Mouse (Mus musculus) MEL (cell line): ENCODE measurements at regions not wholly inside any gene's neighbourhood (a gene's known extent, or its start where the extent isn't known, plus 50 kb on each side); places are given as distances from the start of the nearest gene placed in this dataset.

Source experiments
- DNase-seq: peaks from one replicate; pipeline ENCODE4 v3.0.0; 2011; ENCODE audit warnings: low read depth, low spot score
- H3K27ac ChIP-seq: 2 replicates; pipeline ENCODE4 v1.5.1; 2012; ENCODE audit warnings: low read depth, mild to moderate bottlenecking, control low read depth, low read length, moderate library complexity; ENCODE audit not compliant: control insufficient read depth
- H3K27me3 ChIP-seq, 2 experiments: fragments of 150-350 bp in 1 of 2; sonication (generic) in 1 of 2; 2 replicates each; pipeline ENCODE4 v1.6.1; 2012; ENCODE audit warnings: low read length in 2 of 2, mild to moderate bottlenecking in 2 of 2, improper control_type of control experiment in 1 of 2, moderate library complexity in 1 of 2; ENCODE audit not compliant: insufficient read depth in 2 of 2, control insufficient read depth in 1 of 2
- H3K36me3 ChIP-seq, 2 experiments: 2 replicates each; pipeline ENCODE4 v1.6.1; 2012 to 2014; ENCODE audit warnings: low read length in 2 of 2, improper control_type of control experiment in 1 of 2, inconsistent platforms in 1 of 2, mild to moderate bottlenecking in 1 of 2; ENCODE audit not compliant: insufficient read depth in 2 of 2, control insufficient read depth in 1 of 2
- H3K4me1 ChIP-seq, 2 experiments: fragments of 150-350 bp in 1 of 2; sonication (generic) in 1 of 2; 2 replicates each; pipeline ENCODE4 v1.6.1; 2012; ENCODE audit warnings: low read length in 2 of 2, improper control_type of control experiment in 1 of 2, mild to moderate bottlenecking in 1 of 2; ENCODE audit not compliant: insufficient read depth in 2 of 2, control insufficient read depth in 1 of 2
- H3K4me3 ChIP-seq, 2 experiments: fragments of 150-350 bp in 1 of 2; sonication (generic) in 1 of 2; 2 replicates each; pipeline ENCODE4 v1.5.1; 2012; ENCODE audit warnings: low read depth in 2 of 2, low read length in 2 of 2, mild to moderate bottlenecking in 2 of 2, moderate library complexity in 2 of 2, control low read depth in 1 of 2, improper control_type of control experiment in 1 of 2; ENCODE audit not compliant: control insufficient read depth in 1 of 2, insufficient read depth in 1 of 2
- H3K79me2 ChIP-seq: 2 replicates; pipeline ENCODE4 v1.6.1; 2012; ENCODE audit warnings: mild to moderate bottlenecking, low read length, moderate library complexity; ENCODE audit not compliant: control insufficient read depth, poor library complexity, insufficient read depth
- H3K9ac ChIP-seq: 2 replicates; pipeline ENCODE4 v1.6.1; 2012; ENCODE audit warnings: low read depth, mild to moderate bottlenecking, control low read depth, low read length, moderate library complexity; ENCODE audit not compliant: control insufficient read depth, poor library complexity, severe bottlenecking
- H3K9me3 ChIP-seq: fragments of 150-350 bp; sonication (generic); replicated peaks from 2 replicates; pipeline ENCODE4 v1.6.1; 2012; ENCODE audit warnings: mild to moderate bottlenecking, low read length, improper control_type of control experiment, moderate library complexity; ENCODE audit not compliant: insufficient read depth
- CHD2 ChIP-seq: IDR thresholded peaks from 2 replicates; pipeline ENCODE4 v1.6.1; 2011; ENCODE audit warnings: low read length, improper control_type of control experiment
- ELF1 ChIP-seq: IDR thresholded peaks from 2 replicates; pipeline ENCODE4 v1.6.1; 2014; ENCODE audit warnings: low read depth, mild to moderate bottlenecking, inconsistent platforms, low read length, improper control_type of control experiment, moderate library complexity
- EP300 ChIP-seq, 2 experiments: IDR thresholded peaks; 2 replicates each; pipeline ENCODE4 v1.6.1; 2011; ENCODE audit warnings: improper control_type of control experiment in 2 of 2, low read length in 2 of 2, low read depth in 1 of 2, mild to moderate bottlenecking in 1 of 2
- ETS1 ChIP-seq: IDR thresholded peaks from 2 replicates; pipeline ENCODE4 v1.6.1; 2012; ENCODE audit warnings: low read depth, mild to moderate bottlenecking, inconsistent platforms, low read length, improper control_type of control experiment, moderate library complexity
- GATA1 ChIP-seq: IDR thresholded peaks from 2 replicates; pipeline ENCODE4 v1.6.1; 2011; ENCODE audit warnings: low read depth, low read length, improper control_type of control experiment
- MAFK ChIP-seq: IDR thresholded peaks from 2 replicates; pipeline ENCODE4 v1.6.1; 2011; ENCODE audit warnings: low read depth, mild to moderate bottlenecking, low read length, improper control_type of control experiment, borderline replicate concordance
- MAX ChIP-seq: IDR thresholded peaks from 2 replicates; pipeline ENCODE4 v1.6.1; 2011; ENCODE audit warnings: low read length, improper control_type of control experiment
- MXI1 ChIP-seq: IDR thresholded peaks from 2 replicates; pipeline ENCODE4 v1.6.1; 2011; ENCODE audit warnings: mild to moderate bottlenecking, low read depth, low read length, improper control_type of control experiment
- MYB ChIP-seq: IDR thresholded peaks from 2 replicates; pipeline ENCODE4 v1.6.1; 2011; ENCODE audit warnings: mild to moderate bottlenecking, low read depth, low read length, improper control_type of control experiment
- MYC ChIP-seq: IDR thresholded peaks from 2 replicates; pipeline ENCODE4 v1.6.1; 2011; ENCODE audit warnings: low read depth, mild to moderate bottlenecking, low read length, improper control_type of control experiment, moderate library complexity
- NELFE ChIP-seq: IDR thresholded peaks from 2 replicates; pipeline ENCODE4 v1.6.1; 2011; ENCODE audit warnings: low read depth, low read length, improper control_type of control experiment
- NRF1 ChIP-seq: IDR thresholded peaks from 2 replicates; pipeline ENCODE4 v1.6.1; 2014; ENCODE audit warnings: low read depth, mild to moderate bottlenecking, inconsistent platforms, low read length, improper control_type of control experiment, moderate library complexity; ENCODE audit not compliant: poor library complexity, insufficient read depth, severe bottlenecking
- RCOR1 ChIP-seq: IDR thresholded peaks from 2 replicates; pipeline ENCODE4 v1.6.1; 2012; ENCODE audit warnings: low read depth, mild to moderate bottlenecking, inconsistent platforms, low read length, improper control_type of control experiment
- SIN3A ChIP-seq: IDR thresholded peaks from 2 replicates; pipeline ENCODE4 v1.6.1; 2012; ENCODE audit warnings: low read length, improper control_type of control experiment, inconsistent platforms
- TCF12 ChIP-seq: IDR thresholded peaks from 2 replicates; pipeline ENCODE4 v1.6.1; 2014; ENCODE audit warnings: low read depth, mild to moderate bottlenecking, inconsistent platforms, low read length, improper control_type of control experiment, moderate library complexity
- UBTF ChIP-seq: IDR thresholded peaks from 2 replicates; pipeline ENCODE4 v1.6.1; 2012; ENCODE audit warnings: low read depth, mild to moderate bottlenecking, inconsistent platforms, low read length, improper control_type of control experiment, moderate library complexity, borderline replicate concordance; ENCODE audit not compliant: insufficient read depth
- USF1 ChIP-seq: IDR thresholded peaks from 2 replicates; pipeline ENCODE4 v1.6.1; 2014; ENCODE audit warnings: low read depth, mild to moderate bottlenecking, inconsistent platforms, low read length, improper control_type of control experiment, moderate library complexity
- USF2 ChIP-seq, 2 experiments: IDR thresholded peaks; 2 replicates each; pipeline ENCODE4 v1.6.1; 2011 to 2012; ENCODE audit warnings: improper control_type of control experiment in 2 of 2, low read length in 2 of 2, borderline replicate concordance in 1 of 2, inconsistent platforms in 1 of 2, low read depth in 1 of 2, mild to moderate bottlenecking in 1 of 2; ENCODE audit not compliant: insufficient read depth in 1 of 2
- ZKSCAN1 ChIP-seq: IDR thresholded peaks from 2 replicates; pipeline ENCODE4 v1.6.1; 2012; ENCODE audit warnings: low read depth, mild to moderate bottlenecking, inconsistent platforms, low read length, improper control_type of control experiment, moderate library complexity
- ZNF384 ChIP-seq: IDR thresholded peaks from 2 replicates; pipeline ENCODE4 v1.6.1; 2012; ENCODE audit warnings: low read depth, mild to moderate bottlenecking, inconsistent platforms, low read length, improper control_type of control experiment

DNA sequence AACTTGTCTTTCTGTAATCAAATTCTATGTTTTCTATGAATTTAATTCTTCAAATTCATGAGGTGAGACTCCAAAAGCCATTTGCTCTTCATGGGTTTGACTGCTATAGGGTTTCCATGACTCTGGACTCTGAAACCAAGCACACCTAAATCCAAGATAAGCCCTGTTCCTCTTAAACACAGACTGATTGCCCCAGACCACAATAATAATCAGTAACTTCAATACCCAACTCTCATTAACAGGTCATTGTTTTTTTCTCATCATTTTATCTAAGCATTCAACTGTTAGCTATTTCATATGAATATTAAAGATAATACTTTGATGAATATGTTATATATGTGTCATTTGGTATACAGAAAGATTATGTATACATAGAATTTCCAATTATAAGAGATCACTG is 92.1 kb downstream of the Izumo3 start:
- no peak overlapping the region for H3K9ac ChIP-seq
- H3K79me2 ChIP-seq, result no peaks in the 10 kb centered on the region
- H3K9me3 ChIP-seq, result no peaks in the 10 kb centered on the region
- H3K27ac ChIP-seq, result no peak overlapping the region
- no peaks in the 10 kb centered on the region for H3K27me3 ChIP-seq
- no peak overlapping the region for H3K4me3 ChIP-seq
- H3K36me3 ChIP-seq, result no peaks in the 10 kb centered on the region; a peak in 1 of 4 replicates
- peak; percentile 41 for DNase-seq
- peaks cover 2 to 4% of the 10 kb centered on the region in 2 experiments for H3K4me1 ChIP-seq
- TF ChIP-seq GATA1 (peak; percentile 60; the same call in 1 of the 2 replicates), RCOR1 (peak; percentile 67), MXI1 (no peak), UBTF (no peak), TCF12 (peak; percentile 67; the same call in 1 of the 2 replicates), EP300 (IDR thresholded peaks at IDR 0.05; ENCODE audit: low read depth in 1 of 2, low read length in 2 of 2) (peak; percentile 77 to 83), ETS1 (0 out of 2 replicates have a peak, but pooled peaks have one; percentile 17)
- TF ChIP-seq, all 39 proteins: peak for 5

- no peaks in the 10 kb centered on the region for H3K27me3 ChIP-seq
- H3K9me3 ChIP-seq, result no peaks in the 10 kb centered on the region
- peaks cover 2 to 5% of the 10 kb centered on the region in 2 experiments; a peak in 1 of 4 replicates for H3K4me1 ChIP-seq
- peaks cover 0 to 10% of the 10 kb centered on the region in 2 experiments; a peak in 2 of 4 replicates for H3K36me3 ChIP-seq
- DNase-seq, result peak; percentile 54
- no peak overlapping the region; the same call in 1 of the 2 replicates for H3K9ac ChIP-seq
- no peaks in the 10 kb centered on the region for H3K79me2 ChIP-seq
- H3K27ac ChIP-seq, result peak overlapping the region; percentile 50
- H3K4me3 ChIP-seq, result no peak overlapping the region
- TF ChIP-seq EP300 (IDR thresholded peaks at IDR 0.05; ENCODE audit: low read depth in 1 of 2, low read length in 2 of 2) (peak; percentile 68 to 73), MAFK (no peak), CHD2 (no peak), GATA1 (peak; percentile 61), TCF12 (peak; percentile 53; the same call in 1 of the 2 replicates), ZNF384 (0 out of 2 replicates have a peak, but pooled peaks have one; percentile 11), SIN3A (peak; percentile 40; the same call in 1 of the 2 replicates), MYB (no peak), MXI1 (peak; percentile 80), NELFE (no peak), MYC (peak; percentile 79; the same call in 1 of the 2 replicates), USF2 (IDR thresholded peaks at IDR 0.05; ENCODE audit: borderline replicate concordance in 1 of 2, insufficient read depth in 1 of 2, low read depth in 1 of 2, low read length in 2 of 2) (no peak), USF1 (no peak; the same call in 1 of the 2 replicates), ELF1 (no peak), ZKSCAN1 (no peak), NRF1 (no peak), MAX (peak; percentile 85)
- TF ChIP-seq, all 39 proteins: peak for 8
These were observed 122.4 kb downstream of the Izumo3 start for GRCm38 (mm10) chr4:92024498-92025113.
